Mouse (Mus musculus) G1E (cell line): ENCODE data around the gene Ap3b1.

Source experiments
- CTCF ChIP-seq: IDR thresholded peaks from 2 replicates; pipeline ENCODE4 v1.5.1; 2012; ENCODE audit warnings: low read depth, low read length, inconsistent platforms, mixed read lengths
- TAL1 ChIP-seq: conservative IDR thresholded peaks from 2 replicates; pipeline ENCODE4 v1.6.1; 2012; ENCODE audit warnings: low read depth, low read length, inconsistent platforms, mixed read lengths

GRCm38 (mm10) chr13:94542061-94542460 lies 183.3 kb downstream of the Ap3b1 start:
- TF ChIP-seq CTCF (no peak), TAL1 (no peak)
